Mouse (Mus musculus) G1E (cell line): ENCODE measurements at regions not wholly inside any gene's neighbourhood (a gene's known extent, or its start where the extent isn't known, plus 50 kb on each side); places are given as distances from the start of the nearest gene placed in this dataset.

Source experiments
- CTCF ChIP-seq: IDR thresholded peaks from 2 replicates; pipeline ENCODE4 v1.5.1; 2012; ENCODE audit warnings: low read depth, low read length, inconsistent platforms, mixed read lengths
- POLR2AphosphoS5 ChIP-seq: IDR thresholded peaks from 2 replicates; pipeline ENCODE4 v1.6.1; 2012; ENCODE audit warnings: low read depth, low read length, inconsistent platforms; ENCODE audit not compliant: insufficient replicate concordance

DNA sequence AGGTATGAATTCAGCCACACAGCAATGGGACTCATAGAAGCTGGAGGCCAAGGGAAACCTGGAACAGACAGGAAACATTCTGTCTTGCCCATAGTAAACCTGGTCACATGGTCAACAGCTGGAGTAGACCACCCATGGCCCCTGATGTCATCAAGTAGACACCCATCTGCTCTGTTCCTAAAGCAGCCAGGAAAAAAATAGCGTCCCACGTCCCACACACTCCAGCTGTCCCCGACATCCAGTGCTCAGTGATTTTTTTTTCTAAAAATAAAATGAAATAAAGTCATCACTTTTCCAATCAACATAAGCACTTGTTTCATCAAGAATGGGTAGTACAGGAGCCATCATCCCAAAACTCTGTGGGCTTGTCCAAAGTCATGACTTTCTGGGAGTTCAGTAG lies 326.7 kb downstream of the Rnf144a start:
- TF ChIP-seq CTCF: no peak
- TF ChIP-seq POLR2AphosphoS5: no peak
